Mouse (Mus musculus): ENCODE measurements at regions not wholly inside any gene's neighbourhood (a gene's known extent, or its start where the extent isn't known, plus 50 kb on each side); places are given as distances from the start of the nearest gene placed in this dataset.
"Not testable (repeated sequence)": the region's sequence is repeated elsewhere in the genome, so short reads cannot be mapped to it uniquely, and the experiment has no call there.

GRCm38 (mm10) chr10:34667203-34667602 is 184.0 kb downstream of the Frk start:
- DNase-seq (ENCODE audit: inconsistent ontology term), result no peak

GRCm38 (mm10) chr10:34667735-34668439 is 184.7 kb downstream of the Frk start:
- DNase-seq (ENCODE audit: inconsistent ontology term), result no peak

DNA sequence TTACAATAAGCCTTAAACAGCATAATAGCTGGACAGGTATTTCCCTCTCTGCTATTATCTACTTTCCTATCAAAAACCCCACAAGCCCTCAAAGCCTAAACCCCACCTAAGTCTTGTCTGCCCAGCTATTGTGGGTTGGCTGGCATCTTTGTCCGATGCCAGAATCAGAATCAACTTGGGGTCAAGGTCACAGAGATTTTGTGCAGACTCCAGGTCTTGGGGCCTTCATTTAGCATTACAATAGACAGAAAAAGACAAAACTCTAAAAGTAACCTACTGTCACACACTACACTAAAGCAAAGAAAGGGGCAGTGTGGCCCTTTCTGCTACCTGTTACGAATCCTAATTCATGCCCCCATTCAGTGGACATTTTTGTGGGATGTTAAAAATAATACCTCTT is 188.6 kb downstream of the Frk start:
- no peak for DNase-seq (ENCODE audit: inconsistent ontology term)

DNA sequence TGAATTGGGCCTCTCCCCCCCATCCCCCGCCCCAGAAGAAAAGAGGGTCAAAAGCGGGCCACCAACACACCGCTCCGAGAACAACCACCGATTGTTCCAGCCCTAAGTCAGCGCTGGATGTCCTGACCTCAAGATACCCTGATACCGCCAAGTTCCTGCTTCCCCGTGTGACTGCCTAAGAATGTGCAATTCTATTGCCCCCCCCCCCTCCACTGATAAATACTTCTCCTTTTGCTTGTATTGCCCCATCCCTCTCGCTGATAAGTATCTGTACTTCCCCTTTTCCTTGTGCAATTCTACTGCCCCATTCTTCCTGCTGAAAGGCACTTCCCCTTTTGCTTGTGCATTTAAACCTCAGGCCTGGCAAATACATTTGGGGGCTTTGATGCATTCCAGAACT is 216.2 kb downstream of the Frk start:
- DNase-seq (ENCODE audit: inconsistent ontology term), result not testable (repeated sequence)

GRCm38 (mm10) chr10:34701956-34702355 is 218.8 kb downstream of the Frk start:
- no peak for DNase-seq (ENCODE audit: inconsistent ontology term)

DNA sequence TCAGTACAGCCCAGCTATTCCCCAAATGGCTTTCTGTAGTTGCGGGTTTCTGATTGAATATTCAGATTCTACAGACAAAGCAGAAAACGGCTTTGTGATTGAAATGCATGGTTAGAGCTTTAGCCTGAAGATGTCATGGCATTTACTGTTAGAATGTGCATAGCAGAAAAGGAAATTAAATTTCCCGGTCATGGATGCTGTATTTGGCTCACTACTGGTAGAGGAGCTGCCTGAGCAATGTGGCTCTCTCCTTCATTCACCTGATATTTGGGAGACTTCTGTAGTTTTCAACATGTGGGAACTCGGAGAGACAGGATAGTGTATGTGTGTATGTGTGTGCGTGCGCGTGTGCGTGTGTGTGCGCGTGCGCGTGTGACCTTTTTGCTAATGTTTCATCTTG is 222.2 kb downstream of the Frk start:
- DNase-seq (ENCODE audit: inconsistent ontology term), result no peak

GRCm38 (mm10) chr10:34731249-34731648 is 248.1 kb downstream of the Frk start:
- peak; percentile 26 for DNase-seq (ENCODE audit: inconsistent ontology term)

DNA sequence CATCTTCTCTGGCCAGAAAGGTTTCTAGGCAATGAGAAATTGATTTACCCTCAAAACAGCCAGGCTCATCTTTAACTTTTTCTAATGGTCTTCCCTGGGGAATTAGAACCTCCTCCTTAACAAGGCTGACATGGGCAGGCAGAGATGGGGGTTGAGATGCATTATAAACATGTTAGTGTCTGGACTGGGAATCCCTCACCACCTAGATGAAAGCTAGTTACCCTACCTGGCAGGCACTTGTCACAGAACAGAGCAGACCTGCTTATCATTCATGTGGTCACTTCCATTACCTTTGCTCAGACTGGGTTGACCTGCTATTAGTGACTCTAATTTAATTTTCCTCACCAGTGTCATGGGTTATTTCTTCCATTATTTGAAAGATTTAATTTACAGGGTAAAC is 279.2 kb downstream of the Frk start:
- no peak for DNase-seq (ENCODE audit: inconsistent ontology term)

DNA sequence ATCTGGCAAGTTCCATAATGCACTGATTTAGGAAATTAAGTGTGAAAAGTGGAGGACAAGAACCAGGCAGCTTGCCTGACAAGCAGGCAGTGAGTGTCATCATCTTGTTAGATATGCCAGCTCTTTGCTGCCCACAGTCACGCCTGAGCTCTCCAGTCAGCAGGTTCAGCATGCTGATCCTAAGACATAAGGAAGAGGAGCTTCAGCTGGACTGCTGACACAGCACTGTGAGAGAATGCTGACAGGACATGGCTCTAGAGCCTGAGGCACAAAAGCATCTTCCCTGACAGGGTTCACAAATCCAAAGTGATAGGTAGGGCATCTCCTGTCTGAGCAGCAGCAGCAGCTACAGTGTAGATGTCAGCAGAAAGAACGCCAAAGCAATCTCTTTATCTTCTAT is 308.9 kb downstream of the Frk start:
- no peak for DNase-seq (ENCODE audit: inconsistent ontology term)

- DNase-seq (ENCODE audit: inconsistent ontology term), result peak; percentile 77
These were observed 327.9 kb downstream of the Frk start for GRCm38 (mm10) chr10:34811131-34811530.

- no peak for DNase-seq (ENCODE audit: inconsistent ontology term)
These were observed 340.9 kb downstream of the Frk start for GRCm38 (mm10) chr10:34824121-34824520.

DNA sequence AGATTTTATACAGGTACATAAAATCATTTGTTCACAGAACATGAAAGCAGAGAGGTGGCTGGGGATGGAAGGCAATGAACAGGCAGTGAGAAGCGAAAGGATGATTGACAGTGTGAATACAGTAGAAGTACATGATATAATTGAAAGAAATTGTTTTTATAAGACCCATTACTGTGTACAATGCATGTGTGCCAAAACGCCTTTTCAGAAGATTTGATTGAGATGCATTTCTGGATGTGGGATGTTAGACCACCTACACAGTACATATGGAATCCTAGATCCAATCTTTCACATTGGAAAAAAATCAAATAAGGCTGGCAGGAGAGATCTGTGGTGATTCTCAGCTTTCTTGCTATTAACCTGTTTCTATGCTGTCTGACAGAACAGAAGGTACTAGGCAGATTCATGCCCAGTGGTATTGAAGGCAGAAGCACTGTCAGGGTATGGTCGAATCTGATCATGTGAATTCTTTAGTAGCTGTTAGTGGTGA is 358.9 kb downstream of the Frk start:
- DNase-seq (ENCODE audit: inconsistent ontology term), result no peak

DNA sequence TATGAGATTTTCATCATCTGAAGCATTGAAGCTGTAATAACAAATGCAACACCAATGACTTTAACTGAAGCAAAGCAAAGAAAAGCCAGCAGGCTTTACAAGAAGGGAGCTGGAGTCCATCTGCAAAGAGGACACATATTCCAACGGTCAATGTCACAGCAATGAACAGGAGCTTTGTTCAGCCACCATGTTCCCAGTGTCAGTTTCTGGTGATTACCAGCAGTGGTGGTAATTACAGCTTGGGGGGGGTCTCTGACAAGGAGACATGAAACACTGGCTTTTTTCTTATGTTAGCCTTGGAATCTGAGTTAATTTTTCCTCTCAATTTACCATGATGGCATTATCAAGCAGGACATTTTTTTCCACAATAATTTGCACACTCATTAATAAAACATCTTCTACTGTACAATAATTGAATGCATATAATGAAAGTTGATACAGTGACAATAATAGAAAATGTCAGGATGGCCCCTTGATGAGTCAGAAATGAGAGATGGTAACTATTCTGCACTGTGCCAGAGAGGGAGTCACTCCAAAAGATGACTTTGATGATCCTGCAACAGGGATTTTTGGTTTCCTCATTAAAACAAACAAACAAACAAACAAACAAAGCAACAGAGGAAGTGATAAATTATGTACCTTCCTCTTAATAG is 373.4 kb downstream of the Frk start:
- DNase-seq (ENCODE audit: inconsistent ontology term), result peak; percentile 90

DNA sequence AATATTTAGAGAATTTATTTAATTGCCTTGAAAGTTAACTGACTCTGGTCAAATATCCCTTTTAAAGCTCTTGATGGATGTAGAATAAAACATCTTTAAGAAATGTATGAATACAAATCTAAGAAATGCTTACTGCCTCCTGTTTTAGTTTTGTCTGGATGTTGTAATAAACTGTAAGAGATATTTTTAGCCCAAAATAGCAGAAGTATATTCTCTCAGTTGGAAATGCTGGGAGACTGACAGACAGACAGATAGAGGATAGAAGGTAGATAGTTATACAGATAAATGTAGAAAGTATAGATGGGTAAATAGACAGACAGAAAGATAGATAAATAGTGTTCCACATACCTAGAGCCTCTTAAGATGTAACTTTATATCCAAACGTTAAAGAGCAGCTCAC is 379.5 kb downstream of the Frk start:
- no peak for DNase-seq (ENCODE audit: inconsistent ontology term)

- no peak for DNase-seq (ENCODE audit: inconsistent ontology term)
These were observed 388.7 kb downstream of the Frk start for GRCm38 (mm10) chr10:34871888-34872287.

DNA sequence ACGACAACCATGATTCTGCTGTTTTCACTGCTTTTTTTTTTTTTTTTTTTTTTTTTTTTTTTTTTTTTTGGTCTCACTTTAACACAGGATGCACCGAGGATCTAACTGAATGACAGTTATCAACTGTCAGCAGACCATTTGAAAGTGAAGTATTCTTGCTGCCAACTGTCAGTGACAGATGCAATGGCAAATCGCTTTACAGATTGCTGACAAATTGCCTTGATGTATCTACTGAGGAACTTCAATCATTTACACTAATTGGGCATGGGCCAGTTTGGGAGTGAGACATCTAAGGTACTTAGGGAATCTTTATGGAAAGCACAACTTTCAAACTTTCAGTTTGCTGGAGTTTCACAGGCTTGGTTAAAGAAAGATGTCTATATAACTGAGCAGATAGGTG is 395.3 kb downstream of the Frk start:
- no peak for DNase-seq (ENCODE audit: inconsistent ontology term)

DNA sequence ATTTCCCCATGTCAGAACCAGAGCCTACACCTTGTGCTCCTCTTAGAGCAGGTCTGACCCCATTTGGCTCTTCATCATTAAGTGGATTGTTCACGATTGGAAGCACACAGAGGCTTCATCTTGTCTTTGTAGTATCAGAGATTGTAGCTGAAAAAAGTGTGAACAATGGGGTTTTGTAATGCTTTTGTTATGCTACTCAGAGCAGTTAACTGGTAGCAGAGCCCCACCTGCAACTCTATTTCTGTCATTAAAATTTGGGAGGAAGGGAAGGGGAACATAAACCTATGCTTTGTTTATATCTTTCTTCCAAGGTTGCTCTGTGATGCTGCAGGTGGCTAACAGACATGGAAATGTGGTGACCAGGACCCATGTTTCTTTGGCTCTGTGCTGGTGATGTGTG is 404.4 kb downstream of the Frk start:
- DNase-seq (ENCODE audit: inconsistent ontology term), result no peak

- DNase-seq (ENCODE audit: inconsistent ontology term), result peak; percentile 65
These were observed 421.1 kb downstream of the Frk start for GRCm38 (mm10) chr10:34904274-34904673.

DNA sequence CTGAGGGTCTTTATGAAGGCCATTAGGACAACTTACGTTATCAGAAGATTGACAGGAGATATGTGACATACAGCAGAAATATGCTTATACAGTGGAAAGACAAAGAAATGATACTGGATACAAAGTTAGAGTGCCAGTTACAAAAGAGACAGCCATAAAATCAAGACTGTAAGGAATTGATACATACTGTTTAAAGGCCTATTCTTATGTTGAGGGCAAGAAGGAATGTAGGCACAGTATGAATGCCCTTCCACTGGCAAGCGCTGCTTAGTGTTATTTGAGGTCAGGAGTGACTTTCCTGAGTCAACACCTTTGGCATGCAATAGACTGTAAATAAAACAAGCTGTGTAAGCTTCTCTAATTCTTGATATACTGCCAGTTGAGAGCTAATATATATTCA is 421.5 kb downstream of the Frk start:
- peak; percentile 61 for DNase-seq (ENCODE audit: inconsistent ontology term)

DNA sequence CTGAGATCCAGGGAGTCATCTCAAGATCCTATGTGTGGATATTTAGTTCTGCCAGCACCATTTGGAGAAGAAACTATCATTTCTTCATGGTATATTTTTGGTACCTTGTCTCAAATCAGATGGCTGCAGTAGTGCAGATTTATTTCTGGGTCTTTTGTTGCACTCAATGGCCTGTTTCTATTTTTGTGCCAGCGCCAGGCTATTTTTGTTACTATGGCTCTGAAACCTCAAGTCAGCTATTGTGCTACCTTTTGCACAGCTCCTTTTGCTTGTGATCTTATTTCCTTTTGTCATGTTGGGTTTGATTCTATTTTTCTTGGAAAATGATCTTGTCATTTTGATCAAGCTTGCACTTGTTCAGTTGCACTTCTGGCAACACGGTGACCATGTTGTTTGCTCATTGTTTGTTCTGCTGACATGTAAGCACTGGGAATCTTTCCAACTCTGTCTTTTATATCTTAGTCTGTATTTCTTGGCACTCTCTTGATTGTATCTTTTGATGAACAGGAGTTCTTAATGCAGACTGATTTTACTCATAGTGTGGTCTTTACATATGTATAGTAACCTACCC is 429.0 kb downstream of the Frk start:
- no peak for DNase-seq (ENCODE audit: inconsistent ontology term)
